Mouse (Mus musculus) olfactory bulb, adult 2 months (tissue): Measurements from ENCODE around the gene Gm8773. TPM values are rescaled to one million over a fixed set of nuclear protein-coding genes. Genes with fewer than 3 reads are reported as not detected.

Experiments used
- H3K27ac ChIP-seq: fragments of 200-500 bp; 2 replicates; pipeline ENCODE4 v1.5.1; 2012; ENCODE audit warnings: low read depth, low read length; ENCODE audit not compliant: insufficient read depth
- H3K4me1 ChIP-seq: fragments of 200-500 bp; 2 replicates; pipeline ENCODE4 v1.6.1; 2012; ENCODE audit warnings: low read length; ENCODE audit not compliant: control insufficient read depth, insufficient read depth
- H3K4me3 ChIP-seq: fragments of 200-500 bp; 2 replicates; pipeline ENCODE4 v1.5.1; 2012; ENCODE audit warnings: mild to moderate bottlenecking, low read depth, low read length, moderate library complexity; ENCODE audit not compliant: insufficient read depth
- CTCF ChIP-seq: fragments of 200-500 bp; IDR thresholded peaks from 2 replicates; pipeline ENCODE4 v1.5.1; 2012; ENCODE audit warnings: low read depth, mild to moderate bottlenecking, low read length, moderate library complexity; ENCODE audit not compliant: insufficient read depth
- POLR2A ChIP-seq: fragments of 200-500 bp; IDR thresholded peaks from 2 replicates; pipeline ENCODE4 v1.6.1; 2012; ENCODE audit warnings: mild to moderate bottlenecking, low read depth, low read length, moderate library complexity; ENCODE audit not compliant: insufficient read depth
- WGBS: fragments of 180-500 bp; shearing (Covaris S2); methylation state at CpG from one replicate; pipeline ENCODE4 v1.1.7; 2018; 5-methylcytosine and 5-hydroxymethylcytosine counted together
- polyA plus RNA-seq: library from polyadenylated mRNA; stranded (reverse); fragments of >200 nt; gene quantifications from 2 replicates; pipeline ENCODE4 v1.2.4, GENCODE M21; 2012; ENCODE audit warnings: low replicate concordance; ENCODE audit not compliant: missing spikeins, insufficient read depth, insufficient read length

Gene Gm8773
- not detected in 2 replicates for polyA plus RNA-seq

- 1% methylated on average over 24 of the region's 24 CpGs for WGBS
- Histone ChIP-seq H3K4me3 (peak within 1 kb of the TSS; percentile 47), H3K4me1 (peaks cover 7% of the 10 kb centered on the region), H3K27ac (no peak within 1 kb of the TSS)
- no peak for TF ChIP-seq POLR2A
- no peak for TF ChIP-seq CTCF
Observed at GRCm38 (mm10) chr5:5573749-5574317, at the start of gene Gm8773. TSS of gene Gm8773 (plus strand) at chr5:5573799.

- Histone ChIP-seq H3K4me1 (no peaks in the 10 kb centered on the region), H3K27ac (no peak overlapping the region), H3K4me3 (no peak overlapping the region)
- WGBS: 89% methylated on average over 3 of the region's 3 CpGs
- TF ChIP-seq CTCF (no peak), POLR2A (no peak)
Observed at GRCm38 (mm10) chr5:5533656-5534420, 39.8 kb upstream of the Gm8773 start.

GRCm38 (mm10) chr5:5536131-5536530 is 37.5 kb upstream of the Gm8773 start:
- H3K4me3 ChIP-seq: no peak overlapping the region
- TF ChIP-seq CTCF: no peak
- no peaks in the 10 kb centered on the region for H3K4me1 ChIP-seq
- 92% methylated on average over 1 of the region's 1 CpGs for WGBS
- no peak overlapping the region for H3K27ac ChIP-seq

- Histone ChIP-seq H3K4me1 (no peaks in the 10 kb centered on the region), H3K27ac (no peak overlapping the region), H3K4me3 (no peak overlapping the region)
- 77% methylated on average over 3 of the region's 3 CpGs for WGBS
- no peak for TF ChIP-seq POLR2A
Observed at GRCm38 (mm10) chr5:5539771-5540170, 33.8 kb upstream of the Gm8773 start.

- 46% methylated on average over 3 of the region's 3 CpGs for WGBS
- Histone ChIP-seq H3K27ac (no peak overlapping the region), H3K4me3 (no peak overlapping the region), H3K4me1 (no peaks in the 10 kb centered on the region)
- no peak for TF ChIP-seq CTCF
Observed at GRCm38 (mm10) chr5:5540385-5540784, 33.2 kb upstream of the Gm8773 start.

GRCm38 (mm10) chr5:5551110-5551509 is 22.5 kb upstream of the Gm8773 start:
- no peak overlapping the region for H3K27ac ChIP-seq
- H3K4me3 ChIP-seq: no peak overlapping the region
- TF ChIP-seq POLR2A (no peak), CTCF (no peak)
- WGBS: 88% methylated on average over 1 of the region's 1 CpGs
- H3K4me1 ChIP-seq: no peaks in the 10 kb centered on the region

GRCm38 (mm10) chr5:5559079-5559740 is 14.4 kb upstream of the Gm8773 start, which contains the start of gene Gtpbp10:
TSS of gene Gtpbp10 (minus strand) at chr5:5559538.
- Histone ChIP-seq H3K27ac (no peak within 1 kb of the TSS), H3K4me1 (no peaks in the 10 kb centered on the region), H3K4me3 (peak within 1 kb of the TSS; percentile 76)
- under 1% methylated on average over 43 of the region's 43 CpGs for WGBS
- TF ChIP-seq POLR2A (peak; percentile 83), CTCF (no peak)

GRCm38 (mm10) chr5:5559798-5560197 is 13.8 kb upstream of the Gm8773 start:
- TF ChIP-seq CTCF (no peak), POLR2A (no peak)
- H3K27ac ChIP-seq: no peak overlapping the region
- WGBS: 33% methylated on average over 8 of the region's 8 CpGs
- no peaks in the 10 kb centered on the region for H3K4me1 ChIP-seq
- H3K4me3 ChIP-seq: peak overlapping the region; percentile 76

GRCm38 (mm10) chr5:5561041-5561706 is 12.4 kb upstream of the Gm8773 start:
- WGBS: 70% methylated on average over 4 of the region's 4 CpGs
- H3K27ac ChIP-seq: no peak overlapping the region
- H3K4me1 ChIP-seq: no peaks in the 10 kb centered on the region
- no peak overlapping the region for H3K4me3 ChIP-seq
- TF ChIP-seq CTCF: no peak
- TF ChIP-seq POLR2A: no peak
